Mouse (Mus musculus): Measurements from ENCODE around the gene Rinl.
A peak's percentile ranks its signal among the peaks of the same experiment; 100 is the strongest.

Rinl gene

GRCm38 (mm10) chr7:28809401-28810089 is 20.8 kb downstream of the Rinl start:
- DNase-seq (ENCODE audit: low read depth) = no peak

GRCm38 (mm10) chr7:28810107-28811066 is 21.6 kb downstream of the Rinl start:
- DNase-seq (ENCODE audit: low read depth) = peak; percentile 99

GRCm38 (mm10) chr7:28811228-28811627 is 22.5 kb downstream of the Rinl start:
- peak; percentile 94 for DNase-seq (ENCODE audit: low read depth)

- DNase-seq (ENCODE audit: low read depth) = no peak
Measured at GRCm38 (mm10) chr7:28811640-28812275, 23.0 kb downstream of the Rinl start.

- DNase-seq (ENCODE audit: low read depth) = peak; percentile 30
Measured at GRCm38 (mm10) chr7:28812436-28812835, 23.7 kb downstream of the Rinl start.

- DNase-seq (ENCODE audit: low read depth) = peak; percentile 65
Measured at GRCm38 (mm10) chr7:28812949-28813348, 24.2 kb downstream of the Rinl start.

GRCm38 (mm10) chr7:28814306-28815034 is 25.7 kb downstream of the Rinl start:
- DNase-seq (ENCODE audit: low read depth) = no peak

- DNase-seq (ENCODE audit: low read depth) = no peak
Measured at GRCm38 (mm10) chr7:28815230-28815629, 26.5 kb downstream of the Rinl start.

- DNase-seq (ENCODE audit: low read depth) = peak; percentile 35
Measured at GRCm38 (mm10) chr7:28816201-28816600, 27.4 kb downstream of the Rinl start.

- no peak for DNase-seq (ENCODE audit: low read depth)
Measured at GRCm38 (mm10) chr7:28816920-28817319, 28.2 kb downstream of the Rinl start.

GRCm38 (mm10) chr7:28817524-28817923 is 28.8 kb downstream of the Rinl start:
- DNase-seq (ENCODE audit: low read depth) = no peak

GRCm38 (mm10) chr7:28817957-28818356 is 29.2 kb downstream of the Rinl start:
- DNase-seq (ENCODE audit: low read depth) = peak; percentile 12

GRCm38 (mm10) chr7:28818436-28818835 is 29.7 kb downstream of the Rinl start:
- DNase-seq (ENCODE audit: low read depth) = no peak

GRCm38 (mm10) chr7:28818861-28819452 is 30.2 kb downstream of the Rinl start:
- peak; percentile 22 for DNase-seq (ENCODE audit: low read depth)

GRCm38 (mm10) chr7:28819571-28819970 is 30.8 kb downstream of the Rinl start:
- no peak for DNase-seq (ENCODE audit: low read depth)

GRCm38 (mm10) chr7:28820358-28821260 is 31.8 kb downstream of the Rinl start:
- no peak for DNase-seq (ENCODE audit: low read depth)

GRCm38 (mm10) chr7:28821261-28821831 is 32.6 kb downstream of the Rinl start:
- peak; percentile 35 for DNase-seq (ENCODE audit: low read depth)

GRCm38 (mm10) chr7:28822556-28822955 is 33.8 kb downstream of the Rinl start:
- no peak for DNase-seq (ENCODE audit: low read depth)

GRCm38 (mm10) chr7:28822993-28823903 is 34.5 kb downstream of the Rinl start:
- no peak for DNase-seq (ENCODE audit: low read depth)
